Mouse (Mus musculus) intestine, postnatal 0 days (tissue): ENCODE measurements at regions not wholly inside any gene's neighbourhood (a gene's known extent, or its start where the extent isn't known, plus 50 kb on each side); places are given as distances from the start of the nearest gene placed in this dataset.

Source experiments
- ATAC-seq: fragments of 200-750 bp; cut with Nextera tagmentation; 2 replicates; pipeline ENCODE4 v1.8.0; 2017; ENCODE audit warnings: mild to moderate bottlenecking, moderate TSS enrichment, moderate library complexity
- H3K27ac ChIP-seq: fragments of 300-500 bp; sonication (generic); 2 replicates; pipeline ENCODE4 v1.5.1; 2014; ENCODE audit warnings: mild to moderate bottlenecking, low read depth, low read length, moderate library complexity
- H3K27me3 ChIP-seq: fragments of 300-500 bp; sonication (generic); replicated peaks from 2 replicates; pipeline ENCODE4 v1.6.1; 2014; ENCODE audit warnings: low read length, mixed read lengths; ENCODE audit not compliant: control insufficient read depth, insufficient read depth
- H3K36me3 ChIP-seq: fragments of 300-500 bp; sonication (generic); 2 replicates; pipeline ENCODE4 v1.6.1; 2014; ENCODE audit warnings: mild to moderate bottlenecking, moderate library complexity; ENCODE audit not compliant: control insufficient read depth, insufficient read depth
- H3K4me1 ChIP-seq: fragments of 300-500 bp; sonication (generic); replicated peaks from 2 replicates; pipeline ENCODE4 v1.6.1; 2014; ENCODE audit warnings: antibody characterized with exemption, low read length, mixed read lengths; ENCODE audit not compliant: control insufficient read depth, insufficient read depth
- H3K4me2 ChIP-seq: fragments of 300-500 bp; sonication (generic); replicated peaks from 2 replicates; pipeline ENCODE4 v1.6.1; 2014; ENCODE audit warnings: low read depth, mild to moderate bottlenecking, moderate library complexity
- H3K4me3 ChIP-seq: fragments of 300-500 bp; sonication (generic); 2 replicates; pipeline ENCODE4 v1.5.1; 2014; ENCODE audit warnings: low read depth, low read length
- H3K9ac ChIP-seq: fragments of 300-500 bp; sonication (generic); 2 replicates; pipeline ENCODE4 v1.6.1; 2014; ENCODE audit warnings: mild to moderate bottlenecking, low read depth, low read length
- H3K9me3 ChIP-seq: fragments of 300-500 bp; sonication (generic); 2 replicates; pipeline ENCODE4 v1.6.1; 2016; ENCODE audit warnings: mixed run types; ENCODE audit not compliant: control insufficient read depth
- CTCF ChIP-seq: sonication (generic); IDR thresholded peaks from 2 replicates; pipeline ENCODE4 v1.5.1; 2016; ENCODE audit warnings: low read depth, mild to moderate bottlenecking, control low read depth, antibody characterized with exemption, moderate library complexity
- WGBS: fragments of 180-500 bp; shearing (Covaris S2); extraction: QIAGEN DNeasy Blood & Tissue Kit; methylation state at CpG from one replicate; pipeline ENCODE4 v1.1.7; 2014; 5-methylcytosine and 5-hydroxymethylcytosine counted together

DNA sequence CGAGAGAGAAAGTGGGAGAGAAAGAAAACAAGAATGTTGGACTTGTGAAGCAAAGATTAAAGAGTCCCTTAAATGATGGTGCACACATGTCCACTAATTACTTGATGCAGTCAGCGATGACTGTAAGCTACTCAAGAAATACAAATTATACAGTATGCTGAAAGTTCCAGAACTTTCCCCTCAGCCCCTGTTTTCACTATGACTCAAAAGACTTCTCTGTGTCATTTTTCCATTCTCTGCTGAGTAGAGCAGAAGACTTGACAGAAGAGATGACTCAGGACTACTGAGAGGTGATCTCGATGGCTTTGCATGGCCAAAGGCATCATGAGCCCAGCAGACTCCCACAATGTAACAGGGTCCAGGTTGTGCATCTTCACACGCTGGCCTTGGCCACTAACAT, 105.6 kb downstream of the Olfr267 start:
- no peaks in the 10 kb centered on the region for H3K36me3 ChIP-seq
- no peak overlapping the region for H3K4me2 ChIP-seq
- 88% methylated on average over 4 of the region's 4 CpGs for WGBS
- ATAC-seq, result no peak
- no peaks in the 10 kb centered on the region for H3K27me3 ChIP-seq
- H3K4me1 ChIP-seq, result no peaks in the 10 kb centered on the region
- H3K27ac ChIP-seq, result no peak overlapping the region
- no peak overlapping the region for H3K9ac ChIP-seq
- no peak for TF ChIP-seq CTCF
- no peak overlapping the region for H3K4me3 ChIP-seq
- H3K9me3 ChIP-seq, result no peaks in the 10 kb centered on the region

- H3K27ac ChIP-seq, result no peak overlapping the region
- H3K4me1 ChIP-seq, result no peaks in the 10 kb centered on the region
- WGBS, result 56% methylated on average over 6 of the region's 6 CpGs
- ATAC-seq, result no peak
- no peak overlapping the region for H3K4me2 ChIP-seq
- H3K9ac ChIP-seq, result no peak overlapping the region
- no peak overlapping the region for H3K4me3 ChIP-seq
- H3K9me3 ChIP-seq, result 0 out of 2 replicates have a peak, but pooled peaks cover 2% of the 10 kb centered on the region
- no peak for TF ChIP-seq CTCF
- no peaks in the 10 kb centered on the region for H3K36me3 ChIP-seq
- no peaks in the 10 kb centered on the region for H3K27me3 ChIP-seq
These were observed 109.7 kb downstream of the Olfr267 start for GRCm38 (mm10) chr4:58677701-58678385.

- Histone ChIP-seq H3K4me3 (no peak overlapping the region), H3K4me1 (no peaks in the 10 kb centered on the region)
These were observed 116.0 kb downstream of the Olfr267 start for GRCm38 (mm10) chr4:58671406-58672035.

DNA sequence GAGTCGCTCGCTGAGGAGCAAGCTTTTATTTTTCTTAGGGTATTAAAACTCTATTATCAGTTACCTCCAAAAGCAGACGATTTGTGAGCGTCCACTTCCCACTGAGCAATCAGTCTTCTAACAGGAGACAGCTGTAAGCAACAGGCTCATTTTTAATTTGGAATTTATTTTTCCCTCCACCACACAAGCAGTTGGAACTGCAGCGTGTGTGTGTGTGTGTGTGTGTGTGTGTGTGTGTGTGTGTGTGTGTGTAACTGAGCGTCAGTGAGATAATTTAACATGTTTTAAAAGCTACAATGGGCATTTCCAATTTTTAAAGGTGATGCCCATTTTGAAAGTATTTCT, 116.6 kb downstream of the Olfr267 start:
- Histone ChIP-seq H3K4me1 (no peaks in the 10 kb centered on the region), H3K9ac (no peak overlapping the region), H3K9me3 (0 out of 2 replicates have a peak, but pooled peaks cover under 1% of the 10 kb centered on the region), H3K27ac (no peak overlapping the region), H3K4me2 (no peak overlapping the region), H3K36me3 (no peaks in the 10 kb centered on the region), H3K27me3 (no peaks in the 10 kb centered on the region), H3K4me3 (no peak overlapping the region)
- ATAC-seq, result no peak
- TF ChIP-seq CTCF, result no peak
- WGBS, result 42% methylated on average over 6 of the region's 6 CpGs

More at GRCm38 (mm10) chr4:58671406-58672035, 116.0 kb downstream of the Olfr267 start:
- ATAC-seq, result no peak
- no peaks in the 10 kb centered on the region for H3K36me3 ChIP-seq
- H3K4me2 ChIP-seq, result no peak overlapping the region
- no peak overlapping the region for H3K27ac ChIP-seq
- TF ChIP-seq CTCF, result no peak
- 0 out of 2 replicates have a peak, but pooled peaks cover 2% of the 10 kb centered on the region for H3K9me3 ChIP-seq
- 56% methylated on average over 14 of the region's 14 CpGs for WGBS
- no peaks in the 10 kb centered on the region for H3K27me3 ChIP-seq
- H3K9ac ChIP-seq, result no peak overlapping the region

DNA sequence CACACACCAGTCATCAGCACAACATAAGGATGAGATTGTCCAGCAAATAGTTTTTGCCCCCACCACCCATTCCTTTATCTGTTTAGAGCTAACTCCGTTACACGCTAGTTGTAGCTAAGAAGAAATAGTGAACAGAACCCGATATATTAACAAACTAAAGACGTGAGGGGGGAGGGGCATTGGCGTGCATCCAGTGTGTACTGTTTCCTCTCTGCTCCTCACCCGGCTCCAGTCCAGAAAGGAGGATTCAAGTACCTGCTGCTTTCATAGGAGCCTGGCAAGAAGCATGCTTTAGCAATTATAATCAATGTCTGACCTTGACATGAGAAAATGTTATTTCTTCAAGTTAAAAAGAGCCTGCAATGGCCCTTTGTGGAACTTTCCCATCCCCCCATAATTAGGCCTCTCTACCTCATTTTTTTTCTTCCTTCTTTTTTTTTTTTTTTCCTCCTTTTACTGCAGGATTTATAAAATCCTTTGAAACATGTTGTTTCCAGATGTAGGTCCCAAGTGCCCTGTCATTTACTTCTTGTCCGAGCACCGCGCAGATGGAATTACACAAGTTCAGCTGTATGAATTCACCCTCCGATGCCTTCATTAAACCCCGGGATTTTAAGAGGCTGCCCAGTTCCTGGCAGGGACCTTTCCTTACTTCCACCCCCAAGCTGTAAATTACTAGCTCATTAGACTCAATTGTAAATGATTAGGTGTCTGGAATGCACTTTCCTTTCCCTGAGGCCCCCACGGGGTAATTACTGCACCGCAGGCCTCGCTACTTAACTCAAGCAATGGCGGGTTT, 116.6 kb upstream of the Lpar1 start:
- Histone ChIP-seq H3K4me3 (no peak overlapping the region), H3K27ac (no peak overlapping the region), H3K9me3 (no peaks in the 10 kb centered on the region), H3K36me3 (no peaks in the 10 kb centered on the region), H3K4me2 (no peak overlapping the region), H3K27me3 (no peaks in the 10 kb centered on the region), H3K9ac (no peak overlapping the region), H3K4me1 (no peaks in the 10 kb centered on the region)
- no peak for TF ChIP-seq CTCF
- WGBS, result 45% methylated on average over 15 of the region's 15 CpGs
- no peak for ATAC-seq
